Mouse (Mus musculus): ENCODE results near the gene Scn1a. TPM values are rescaled to one million over a fixed set of nuclear protein-coding genes. Genes with fewer than 3 reads are reported as not detected.

Gene Scn1a
- total RNA-seq, 2 experiments from 2014 or later: not detected

DNA sequence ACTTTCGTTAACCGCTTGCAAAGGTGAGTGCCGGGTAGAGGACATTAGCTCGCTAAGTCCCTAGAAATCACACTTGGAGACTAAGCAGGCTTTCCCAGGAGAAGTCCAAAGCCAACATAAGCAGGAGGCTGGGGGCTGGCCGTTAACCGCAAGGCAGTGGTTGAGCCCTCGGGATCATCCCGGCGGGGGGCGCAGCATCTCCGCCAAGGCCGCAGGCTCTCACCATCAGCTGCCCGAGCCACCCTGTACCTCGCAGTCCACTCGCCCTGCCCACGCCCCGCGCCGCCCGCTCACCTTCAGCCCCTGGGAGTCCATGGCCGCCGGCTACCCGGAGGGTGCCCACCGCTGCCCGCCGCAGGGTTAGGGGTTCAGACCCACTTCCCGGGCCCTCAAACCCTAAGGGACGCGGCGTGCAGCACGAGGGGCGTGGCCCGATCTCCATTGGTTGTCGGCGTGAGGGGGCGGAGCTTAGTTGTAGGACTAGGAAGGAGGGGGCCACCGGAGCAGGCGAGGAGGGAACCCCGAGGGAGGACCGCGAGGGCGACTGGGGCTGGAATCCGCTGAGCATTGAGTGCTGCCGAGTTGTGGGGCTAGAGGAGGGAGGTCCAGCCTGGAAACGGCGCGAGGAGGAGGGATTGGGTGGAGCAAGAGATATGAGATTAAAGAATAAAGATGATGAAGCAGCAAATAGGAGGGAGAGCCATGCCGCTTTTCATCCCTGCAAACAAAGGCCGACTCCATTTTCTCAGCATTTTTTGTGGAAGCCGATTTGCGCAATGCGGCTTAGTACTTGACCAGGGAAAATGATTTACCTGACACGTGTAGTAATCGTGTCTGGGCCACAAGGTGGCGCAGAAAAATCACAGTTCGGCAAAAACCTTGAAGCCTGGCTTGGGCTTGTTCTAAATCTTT, 184.2 kb downstream of the Scn1a start, which contains the start of gene Ttc21b:
Gene Ttc21b (minus strand): TSS at position 398 of the 912 bp plus-strand sequence.
- peak; percentile 97 for ATAC-seq (ENCODE audit: poor library complexity, severe bottlenecking)

DNA sequence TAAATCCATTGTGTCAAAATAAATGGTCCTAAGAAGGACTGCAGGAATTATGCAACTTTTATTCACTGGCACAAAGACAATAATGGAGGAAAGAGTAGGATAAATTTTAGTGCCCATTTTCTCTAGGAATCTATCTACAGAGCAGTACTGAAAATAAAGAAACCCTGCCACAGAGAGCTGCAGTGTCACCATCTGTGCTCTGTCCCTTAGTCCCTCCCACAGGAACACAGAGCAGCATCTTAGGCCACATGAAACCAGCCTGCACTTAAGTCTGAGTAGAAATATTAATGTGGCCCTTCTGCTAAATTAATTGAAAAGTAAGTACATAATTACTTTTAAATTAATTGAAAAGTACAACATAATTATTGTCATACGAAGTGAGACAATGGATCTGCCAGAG, 196.6 kb downstream of the Scn1a start:
- ATAC-seq (ENCODE audit: poor library complexity, severe bottlenecking): no peak

DNA sequence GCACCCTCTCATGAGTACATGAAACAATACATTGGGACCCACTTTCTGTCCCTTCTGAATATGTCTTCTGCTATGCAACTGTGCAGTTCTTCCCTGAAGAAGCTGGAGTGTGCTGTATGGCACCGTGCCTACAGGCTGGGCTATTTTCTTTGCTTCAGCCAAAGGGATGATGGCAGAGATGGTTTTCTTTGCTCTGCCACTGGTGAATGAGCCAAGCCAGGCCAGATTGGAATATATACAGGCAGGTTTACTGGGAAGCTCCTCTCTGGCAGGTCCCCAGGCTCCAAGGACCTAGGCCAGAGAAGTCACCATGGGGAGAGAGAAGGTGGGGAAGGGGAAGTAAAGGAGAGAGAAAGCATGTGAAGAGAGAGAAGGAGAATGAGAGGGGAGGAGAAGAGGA, 200.3 kb downstream of the Scn1a start:
- no peak for ATAC-seq (ENCODE audit: poor library complexity, severe bottlenecking)

DNA sequence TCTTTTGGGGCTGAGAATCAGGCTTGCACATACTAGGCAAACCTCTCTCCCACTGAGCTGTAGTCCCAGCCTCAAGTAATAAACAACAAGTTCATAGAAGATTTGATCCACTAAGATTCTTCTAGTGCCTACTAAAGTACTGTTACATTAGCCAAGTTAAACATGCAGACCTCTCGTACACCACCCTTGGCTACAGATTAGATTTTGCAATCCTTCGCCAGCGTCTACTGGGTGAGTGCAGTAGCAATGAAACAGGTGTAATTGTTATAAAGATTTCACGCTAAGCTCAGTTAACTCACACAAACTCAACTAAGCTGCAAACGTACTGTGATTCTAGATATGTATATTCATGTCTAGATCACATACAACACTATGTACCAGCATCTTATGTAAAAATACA, 201.8 kb downstream of the Scn1a start:
- no peak for ATAC-seq (ENCODE audit: poor library complexity, severe bottlenecking)

DNA sequence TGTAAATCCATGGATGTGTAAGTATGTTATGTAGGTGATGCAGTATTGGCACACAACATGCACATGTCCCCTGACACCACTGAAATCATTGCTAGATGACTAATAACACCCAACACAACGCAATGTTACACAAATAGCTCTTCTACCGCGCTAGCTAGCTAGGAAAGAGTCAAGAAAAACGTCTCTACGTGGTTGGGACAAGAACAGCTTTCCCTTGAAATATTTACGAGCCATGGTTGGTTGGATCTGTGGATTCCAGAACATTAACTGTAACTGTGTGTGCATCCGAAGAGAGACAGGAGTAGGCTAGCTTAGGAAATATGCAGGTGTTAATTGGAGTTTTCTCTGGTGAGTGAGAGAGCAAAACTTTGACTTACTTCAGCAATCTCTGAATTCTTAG, 219.7 kb downstream of the Scn1a start:
- no peak for ATAC-seq (ENCODE audit: poor library complexity, severe bottlenecking)

Other genes starting within 250 kb of the Scn1a start
- gene Ttc21b, start 184.2 kb downstream of the Scn1a start, total RNA-seq (2015): 1.5 and 2.2 TPM in 2 replicates
- gene Ttc21b, start 184.2 kb downstream of the Scn1a start, total RNA-seq (2017): 2.3 and 3.2 TPM in 2 replicates
- not detected in 2 replicates for gene Scn9a, start 194.1 kb upstream of the Scn1a start, total RNA-seq (2015)
- not detected in 2 replicates for gene Scn9a, start 194.1 kb upstream of the Scn1a start, total RNA-seq (2017)

All from megakaryocyte, adult 5-6 weeks (primary cell).